Mouse (Mus musculus) liver, postnatal 0 days (tissue): ENCODE results near the gene A930033H14Rik.

Experiments
- CTCF ChIP-seq: sonication (generic); IDR thresholded peaks from 2 replicates; pipeline ENCODE4 v1.5.1; 2016; ENCODE audit warnings: antibody characterized with exemption, low read depth
- EP300 ChIP-seq: IDR thresholded peaks from 2 replicates; pipeline ENCODE4 v1.6.1; 2016; ENCODE audit warnings: antibody characterized with exemption, low read depth, mild to moderate bottlenecking

GRCm38 (mm10) chr10:69259929-69260328 lies 47.0 kb upstream of the A930033H14Rik start:
- TF ChIP-seq CTCF (no peak), EP300 (no peak)
